Mouse (Mus musculus): ENCODE measurements around the gene Stub1. TPM values are rescaled to one million over a fixed set of nuclear protein-coding genes. Genes with fewer than 3 reads are reported as not detected.
"Not testable (repeated sequence)": the region's sequence is repeated elsewhere in the genome, so short reads cannot be mapped to it uniquely, and the experiment has no call there.

Stub1 gene
- polyA plus RNA-seq, 1 experiment from 2014 or later, result 316 TPM

DNA sequence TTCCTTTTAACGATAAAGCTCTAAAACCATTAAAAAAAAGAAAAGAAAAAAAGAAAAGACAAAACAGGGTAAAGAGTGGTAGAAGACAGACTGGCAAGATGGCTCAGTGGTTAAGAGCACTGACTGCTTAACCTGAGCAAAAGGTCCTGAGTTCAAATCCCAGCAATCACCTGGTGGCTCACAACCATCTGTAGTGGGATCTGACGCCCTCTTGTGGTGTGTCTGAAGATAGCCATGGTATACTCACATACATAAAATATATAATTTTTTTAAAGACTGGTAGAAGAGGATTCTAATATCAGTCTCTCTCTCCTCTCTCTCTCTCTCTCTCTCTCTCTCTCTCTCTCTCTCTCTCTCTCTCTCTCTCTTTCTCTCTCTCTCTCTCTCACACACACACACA is 25.8 kb downstream of the Stub1 start:
- not testable (repeated sequence) for H3K27ac ChIP-seq (replicated peaks); H3K36me3 ChIP-seq; H3K4me2 ChIP-seq; ATAC-seq (ENCODE audit: low read depth); H3K9ac ChIP-seq; H3K4me3 ChIP-seq; H3K9me3 ChIP-seq; H3K27me3 ChIP-seq
- WGBS, result 61% methylated on average over 2 of the region's 2 CpGs
- peaks cover 56% of the 10 kb centered on the region for H3K4me1 ChIP-seq (replicated peaks)

DNA sequence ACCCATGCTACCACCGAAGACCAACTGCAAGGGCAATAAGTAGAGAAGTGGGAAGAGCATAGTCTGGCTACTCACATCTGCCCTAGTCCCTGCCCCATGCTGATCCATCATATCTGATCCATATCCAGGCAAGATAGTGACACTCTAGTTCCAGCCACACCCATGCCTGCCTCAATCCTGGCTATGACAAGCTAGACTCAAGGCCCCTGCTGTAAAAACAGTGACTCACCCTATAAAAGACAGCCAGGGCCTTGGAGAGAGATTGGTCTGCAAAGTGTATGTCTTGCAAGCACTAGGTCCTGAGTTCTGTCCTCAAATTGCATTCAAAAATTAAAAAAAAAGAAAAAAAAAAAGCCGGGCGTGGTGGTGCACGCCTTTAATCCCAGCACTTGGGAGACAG is 26.7 kb downstream of the Stub1 start:
- H3K4me2 ChIP-seq, result no peak overlapping the region
- no peak for ATAC-seq (ENCODE audit: low read depth)
- peaks cover 52% of the 10 kb centered on the region for H3K4me1 ChIP-seq (replicated peaks)
- WGBS, result 69% methylated on average over 4 of the region's 4 CpGs
- H3K9me3 ChIP-seq, result no peaks in the 10 kb centered on the region
- H3K36me3 ChIP-seq, result no peaks in the 10 kb centered on the region
- H3K27me3 ChIP-seq, result 0 out of 2 replicates have a peak, but pooled peaks cover 5% of the 10 kb centered on the region
- no peak overlapping the region for H3K27ac ChIP-seq (replicated peaks)
- no peak overlapping the region for H3K9ac ChIP-seq
- H3K4me3 ChIP-seq, result no peak overlapping the region

DNA sequence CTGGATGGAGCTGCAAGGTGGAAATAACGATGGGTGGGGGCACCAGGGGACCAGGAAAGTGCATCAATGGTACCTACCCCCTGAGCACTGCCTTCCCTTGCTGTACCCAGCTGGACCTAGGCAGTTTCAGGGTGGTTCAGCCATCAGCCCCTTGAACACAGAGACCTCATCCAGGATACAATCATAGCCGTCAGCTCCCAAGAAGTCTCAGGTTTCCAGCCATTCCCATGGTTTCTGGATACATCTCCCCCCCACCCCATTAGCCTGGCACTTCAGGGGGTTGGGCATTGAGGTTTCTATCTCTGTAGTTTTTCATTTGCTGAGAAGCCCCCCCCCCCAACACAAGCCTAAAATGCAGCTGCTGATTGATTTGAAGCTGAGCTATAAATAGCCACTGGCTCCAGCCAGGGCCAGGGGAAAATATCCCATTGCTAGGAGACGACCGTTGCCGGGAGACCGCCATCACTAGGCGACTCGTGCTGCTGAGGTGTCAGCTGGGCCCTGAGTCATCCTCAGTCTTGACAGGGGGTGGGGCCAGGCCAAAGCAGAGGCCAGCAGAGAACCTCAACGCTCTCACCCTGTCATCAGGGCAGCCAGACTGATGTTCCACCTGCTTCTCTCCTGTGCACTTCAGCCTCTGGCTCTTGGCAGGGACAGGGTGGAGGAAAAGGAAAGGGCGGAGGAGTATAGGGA is 30.2 kb downstream of the Stub1 start:
- H3K4me2 ChIP-seq, result peak overlapping the region; percentile 38
- peak overlapping the region; percentile 5; the same call in 1 of the 2 replicates for H3K4me3 ChIP-seq
- ATAC-seq (ENCODE audit: low read depth), result peak; percentile 90
- H3K9ac ChIP-seq, result peak overlapping the region; percentile 58
- no peaks in the 10 kb centered on the region for H3K27me3 ChIP-seq
- H3K4me1 ChIP-seq (replicated peaks), result peaks cover 25% of the 10 kb centered on the region
- H3K27ac ChIP-seq (replicated peaks), result peak overlapping the region; percentile 88
- no peaks in the 10 kb centered on the region for H3K36me3 ChIP-seq
- 7% methylated on average over 10 of the region's 10 CpGs for WGBS
- H3K9me3 ChIP-seq, result no peaks in the 10 kb centered on the region

- Histone ChIP-seq H3K27me3 (no peaks in the 10 kb centered on the region), H3K4me1 (replicated peaks) (peaks cover 40% of the 10 kb centered on the region), H3K9ac (no peak overlapping the region), H3K27ac (replicated peaks) (no peak overlapping the region), H3K36me3 (no peaks in the 10 kb centered on the region), H3K4me3 (no peak overlapping the region), H3K9me3 (no peaks in the 10 kb centered on the region), H3K4me2 (no peak overlapping the region)
- no peak for ATAC-seq (ENCODE audit: low read depth)
- 8% methylated on average over 6 of the region's 6 CpGs for WGBS
Observed at GRCm38 (mm10) chr17:25801029-25801428, 32.2 kb downstream of the Stub1 start.

GRCm38 (mm10) chr17:25796951-25797369 is 36.2 kb downstream of the Stub1 start, which contains the start of gene Metrn:
TSS of gene Metrn (minus strand) at chr17:25797136.
- Histone ChIP-seq H3K27me3 (no peaks in the 10 kb centered on the region), H3K4me3 (peak within 1 kb of the TSS; percentile 65), H3K27ac (replicated peaks) (peak within 1 kb of the TSS; percentile 81), H3K9ac (peak within 1 kb of the TSS; percentile 73), H3K36me3 (no peaks in the 10 kb centered on the region), H3K4me2 (peak within 1 kb of the TSS; percentile 92), H3K4me1 (replicated peaks) (peaks cover 53% of the 10 kb centered on the region), H3K9me3 (no peaks in the 10 kb centered on the region)
- peak; percentile 71 for ATAC-seq (ENCODE audit: low read depth)
- under 1% methylated on average over 35 of the region's 35 CpGs for WGBS

- peak overlapping the region; percentile 92 for H3K4me2 ChIP-seq
- H3K9me3 ChIP-seq, result no peaks in the 10 kb centered on the region
- WGBS, result 1% methylated on average over 37 of the region's 37 CpGs
- H3K27ac ChIP-seq (replicated peaks), result peak overlapping the region; percentile 81
- H3K27me3 ChIP-seq, result no peaks in the 10 kb centered on the region
- no peaks in the 10 kb centered on the region for H3K36me3 ChIP-seq
- peaks cover 58% of the 10 kb centered on the region for H3K4me1 ChIP-seq (replicated peaks)
- no peak for ATAC-seq (ENCODE audit: low read depth)
- peak overlapping the region; percentile 65 for H3K4me3 ChIP-seq
- peak overlapping the region; percentile 73 for H3K9ac ChIP-seq
Observed at GRCm38 (mm10) chr17:25796211-25796771, 36.9 kb downstream of the Stub1 start.

GRCm38 (mm10) chr17:25795609-25796092 is 37.6 kb downstream of the Stub1 start, which contains the start of gene AC134908.4:
TSS of gene AC134908.4 (minus strand) at chr17:25795659.
- Histone ChIP-seq H3K27me3 (no peaks in the 10 kb centered on the region), H3K36me3 (no peaks in the 10 kb centered on the region), H3K4me1 (replicated peaks) (peaks cover 64% of the 10 kb centered on the region), H3K4me3 (peak within 1 kb of the TSS; percentile 65), H3K27ac (replicated peaks) (peak within 1 kb of the TSS; percentile 92), H3K9ac (peak within 1 kb of the TSS; percentile 73), H3K4me2 (peak within 1 kb of the TSS; percentile 92), H3K9me3 (no peaks in the 10 kb centered on the region)
- 2% methylated on average over 6 of the region's 6 CpGs for WGBS
- ATAC-seq (ENCODE audit: low read depth), result no peak

DNA sequence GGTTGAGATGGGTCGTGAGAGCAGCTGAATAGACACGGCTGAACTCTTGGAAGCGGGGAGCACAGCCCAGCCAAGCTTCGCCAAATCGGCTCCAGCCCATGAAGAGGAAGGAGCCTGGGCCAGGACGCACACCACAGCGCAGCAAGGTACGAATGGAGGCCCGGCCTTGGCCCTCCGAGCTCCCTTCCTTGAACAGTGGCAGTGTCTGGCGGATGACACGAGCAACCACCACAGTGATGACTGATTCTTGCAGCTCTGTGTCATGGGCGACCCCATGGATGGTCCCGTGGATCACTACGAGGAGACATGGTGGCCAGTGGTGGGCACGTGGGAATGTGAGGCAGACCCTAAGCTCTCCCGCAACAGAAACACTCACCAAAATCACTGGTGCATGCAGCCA is 38.2 kb downstream of the Stub1 start:
- H3K4me1 ChIP-seq (replicated peaks), result peaks cover 68% of the 10 kb centered on the region
- H3K27me3 ChIP-seq, result no peaks in the 10 kb centered on the region
- no peak for ATAC-seq (ENCODE audit: low read depth)
- peaks cover under 1% of the 10 kb centered on the region; the same call in 1 of the 2 replicates for H3K36me3 ChIP-seq
- peak overlapping the region; percentile 65 for H3K4me3 ChIP-seq
- H3K9ac ChIP-seq, result peak overlapping the region; percentile 73
- H3K4me2 ChIP-seq, result peak overlapping the region; percentile 92
- H3K9me3 ChIP-seq, result no peaks in the 10 kb centered on the region
- H3K27ac ChIP-seq (replicated peaks), result peak overlapping the region; percentile 92
- WGBS, result 51% methylated on average over 17 of the region's 17 CpGs

- peak overlapping the region; percentile 92 for H3K27ac ChIP-seq (replicated peaks)
- WGBS, result 12% methylated on average over 13 of the region's 13 CpGs
- peaks cover 8% of the 10 kb centered on the region for H3K36me3 ChIP-seq
- ATAC-seq (ENCODE audit: low read depth), result no peak
- H3K9ac ChIP-seq, result peak overlapping the region; percentile 73; the same call in 1 of the 2 replicates
- peak overlapping the region; percentile 92 for H3K4me2 ChIP-seq
- peak overlapping the region; percentile 65; the same call in 1 of the 2 replicates for H3K4me3 ChIP-seq
- no peaks in the 10 kb centered on the region for H3K9me3 ChIP-seq
- no peaks in the 10 kb centered on the region for H3K27me3 ChIP-seq
- peaks cover 68% of the 10 kb centered on the region for H3K4me1 ChIP-seq (replicated peaks)
Observed at GRCm38 (mm10) chr17:25794197-25794596, 39.0 kb downstream of the Stub1 start.

- Histone ChIP-seq H3K4me1 (replicated peaks) (peaks cover 67% of the 10 kb centered on the region), H3K9me3 (no peaks in the 10 kb centered on the region), H3K4me3 (peak within 1 kb of the TSS; percentile 84), H3K9ac (peak within 1 kb of the TSS; percentile 86), H3K4me2 (peak within 1 kb of the TSS; percentile 92), H3K27me3 (no peaks in the 10 kb centered on the region), H3K27ac (replicated peaks) (peak within 1 kb of the TSS; percentile 92), H3K36me3 (peaks cover 22% of the 10 kb centered on the region)
- 0% methylated on average over 14 of the region's 14 CpGs for WGBS
- peak; percentile 33; the same call in 1 of the 2 replicates for ATAC-seq (ENCODE audit: low read depth)
Observed at GRCm38 (mm10) chr17:25792615-25793014, 40.6 kb downstream of the Stub1 start, which contains the start of gene Fam173a. TSS of gene Fam173a (minus strand) at chr17:25792901.

- Histone ChIP-seq H3K27me3 (no peaks in the 10 kb centered on the region), H3K4me2 (peak overlapping the region; percentile 92), H3K36me3 (peaks cover 28% of the 10 kb centered on the region), H3K4me3 (peak overlapping the region; percentile 84), H3K9me3 (no peaks in the 10 kb centered on the region), H3K4me1 (replicated peaks) (peaks cover 61% of the 10 kb centered on the region), H3K9ac (peak overlapping the region; percentile 86), H3K27ac (replicated peaks) (peak overlapping the region; percentile 92)
- under 1% methylated on average over 45 of the region's 45 CpGs for WGBS
- peak; percentile 41 for ATAC-seq (ENCODE audit: low read depth)
Observed at GRCm38 (mm10) chr17:25791843-25792527, 41.2 kb downstream of the Stub1 start.
